Mouse (Mus musculus) liver, embryonic 11.5 days (tissue): ENCODE data around the gene Slc6a6. TPM values are rescaled to one million over a fixed set of nuclear protein-coding genes. Genes with fewer than 3 reads are reported as not detected.

Experiments used
- ATAC-seq: fragments of 200-750 bp; cut with Nextera tagmentation; replicated peaks from 2 replicates; pipeline ENCODE4 v1.8.0; 2017; ENCODE audit warnings: moderate number of reproducible peaks, mild to moderate bottlenecking, moderate TSS enrichment, moderate library complexity; ENCODE audit not compliant: low FRiP score
- DNase-seq: peaks from one replicate; pipeline ENCODE4 v3.0.0-alpha.2; 2017; ENCODE audit warnings: low spot score
- H3K27ac ChIP-seq: fragments of 300-500 bp; sonication (generic); 2 replicates; pipeline ENCODE4 v1.5.1; 2014; ENCODE audit warnings: mild to moderate bottlenecking, low read depth, low read length, control low read depth
- H3K27me3 ChIP-seq: fragments of 300-500 bp; sonication (generic); replicated peaks from 2 replicates; pipeline ENCODE4 v1.6.1; 2014; ENCODE audit warnings: low read length, mixed read lengths; ENCODE audit not compliant: control insufficient read depth, insufficient read depth
- H3K36me3 ChIP-seq: fragments of 300-500 bp; sonication (generic); 2 replicates; pipeline ENCODE4 v1.6.1; 2014; ENCODE audit warnings: mild to moderate bottlenecking, low read length, moderate library complexity, mixed read lengths; ENCODE audit not compliant: control insufficient read depth, insufficient read depth
- H3K4me1 ChIP-seq: fragments of 300-500 bp; sonication (generic); replicated peaks from 2 replicates; pipeline ENCODE4 v1.6.1; 2014; ENCODE audit warnings: low read length, mixed read lengths; ENCODE audit not compliant: control insufficient read depth, insufficient read depth
- H3K4me2 ChIP-seq: fragments of 300-500 bp; sonication (generic); 2 replicates; pipeline ENCODE4 v1.6.1; 2014; ENCODE audit warnings: mild to moderate bottlenecking, control low read depth, moderate library complexity
- H3K4me3 ChIP-seq: fragments of 300-500 bp; sonication (generic); 2 replicates; pipeline ENCODE4 v1.5.1; 2014; ENCODE audit warnings: low read depth, low read length, control low read depth
- H3K9ac ChIP-seq: fragments of 300-500 bp; sonication (generic); 2 replicates; pipeline ENCODE4 v1.6.1; 2014; ENCODE audit warnings: low read depth, low read length, control low read depth
- H3K9me3 ChIP-seq: fragments of 300-500 bp; sonication (generic); 2 replicates; pipeline ENCODE4 v1.6.1; 2016; ENCODE audit warnings: low read length, inconsistent platforms, mixed read lengths; ENCODE audit not compliant: control insufficient read depth
- WGBS: fragments of 180-500 bp; shearing (Covaris S2); extraction: QIAGEN DNeasy Blood & Tissue Kit; methylation state at CpG from one replicate; pipeline ENCODE4 v1.1.7; 2014; 5-methylcytosine and 5-hydroxymethylcytosine counted together
- polyA plus RNA-seq: library from polyadenylated mRNA; unstranded; fragments of >200 nt; fragmentation: Nextera tagmentation; extraction: Ambion mirVana; gene quantifications from 2 replicates; pipeline ENCODE4 v1.2.1, GENCODE M21; 2014

Gene Slc6a6
- polyA plus RNA-seq = 30.3 and 33.2 TPM in 2 replicates

GRCm38 (mm10) chr6:91683602-91684473 lies at the start of gene Slc6a6:
Gene Slc6a6, plus strand, starts transcription at chr6:91684053.
- H3K27ac ChIP-seq = peak within 1 kb of the TSS; percentile 92
- H3K4me2 ChIP-seq = peak within 1 kb of the TSS; percentile 98
- H3K9me3 ChIP-seq = no peaks in the 10 kb centered on the region
- H3K27me3 ChIP-seq = no peaks in the 10 kb centered on the region
- peak within 1 kb of the TSS; percentile 94 for H3K9ac ChIP-seq
- peak; percentile 98 for DNase-seq
- ATAC-seq = peak; percentile 83
- peak within 1 kb of the TSS; percentile 93 for H3K4me3 ChIP-seq
- WGBS = under 1% methylated on average over 60 of the region's 69 CpGs
- peaks cover 36% of the 10 kb centered on the region for H3K4me1 ChIP-seq
- H3K36me3 ChIP-seq = no peaks in the 10 kb centered on the region

GRCm38 (mm10) chr6:91634417-91634816 lies 49.4 kb upstream of the Slc6a6 start:
- 40% methylated on average over 2 of the region's 2 CpGs for WGBS
- Histone ChIP-seq H3K4me1 (no peaks in the 10 kb centered on the region), H3K4me2 (no peak overlapping the region), H3K27ac (no peak overlapping the region), H3K9me3 (no peaks in the 10 kb centered on the region), H3K9ac (no peak overlapping the region), H3K36me3 (no peaks in the 10 kb centered on the region), H3K4me3 (no peak overlapping the region), H3K27me3 (no peaks in the 10 kb centered on the region)
- no peak for DNase-seq
- no peak for ATAC-seq

GRCm38 (mm10) chr6:91634876-91635275 lies 49.0 kb upstream of the Slc6a6 start:
- Histone ChIP-seq H3K27ac (no peak overlapping the region), H3K27me3 (no peaks in the 10 kb centered on the region), H3K9ac (no peak overlapping the region), H3K4me3 (no peak overlapping the region), H3K4me1 (no peaks in the 10 kb centered on the region), H3K9me3 (no peaks in the 10 kb centered on the region), H3K4me2 (no peak overlapping the region), H3K36me3 (no peaks in the 10 kb centered on the region)
- DNase-seq (no peak), ATAC-seq (no peak)
- 73% methylated on average over 2 of the region's 2 CpGs for WGBS

GRCm38 (mm10) chr6:91638204-91638995 lies 45.5 kb upstream of the Slc6a6 start:
- no peak overlapping the region for H3K9ac ChIP-seq
- no peaks in the 10 kb centered on the region for H3K27me3 ChIP-seq
- WGBS = 38% methylated on average over 9 of the region's 9 CpGs
- H3K36me3 ChIP-seq = no peaks in the 10 kb centered on the region
- H3K9me3 ChIP-seq = no peaks in the 10 kb centered on the region
- H3K4me2 ChIP-seq = no peak overlapping the region
- no peak overlapping the region for H3K4me3 ChIP-seq
- ATAC-seq = no peak
- no peak for DNase-seq
- no peaks in the 10 kb centered on the region for H3K4me1 ChIP-seq
- H3K27ac ChIP-seq = no peak overlapping the region

GRCm38 (mm10) chr6:91643011-91643410 lies 40.8 kb upstream of the Slc6a6 start:
- DNase-seq (no peak), ATAC-seq (no peak)
- no peak overlapping the region for H3K27ac ChIP-seq
- H3K4me1 ChIP-seq = no peaks in the 10 kb centered on the region
- WGBS = 71% methylated on average over 5 of the region's 5 CpGs
- no peaks in the 10 kb centered on the region for H3K36me3 ChIP-seq
- no peaks in the 10 kb centered on the region for H3K27me3 ChIP-seq
- no peaks in the 10 kb centered on the region for H3K9me3 ChIP-seq
- no peak overlapping the region for H3K9ac ChIP-seq
- H3K4me3 ChIP-seq = no peak overlapping the region
- H3K4me2 ChIP-seq = no peak overlapping the region

- ATAC-seq = no peak
These were observed 40.4 kb upstream of the Slc6a6 start for GRCm38 (mm10) chr6:91643416-91643921.

GRCm38 (mm10) chr6:91646019-91646418 lies 37.8 kb upstream of the Slc6a6 start:
- H3K4me3 ChIP-seq = no peak overlapping the region
- no peaks in the 10 kb centered on the region for H3K9me3 ChIP-seq
- no peaks in the 10 kb centered on the region for H3K27me3 ChIP-seq
- 82% methylated on average over 10 of the region's 10 CpGs for WGBS
- H3K9ac ChIP-seq = no peak overlapping the region
- no peak overlapping the region for H3K4me2 ChIP-seq
- ATAC-seq (no peak), DNase-seq (no peak)
- H3K4me1 ChIP-seq = no peaks in the 10 kb centered on the region
- no peaks in the 10 kb centered on the region for H3K36me3 ChIP-seq
- no peak overlapping the region for H3K27ac ChIP-seq

More at GRCm38 (mm10) chr6:91643416-91643921, 40.4 kb upstream of the Slc6a6 start:
- Histone ChIP-seq H3K9me3 (no peaks in the 10 kb centered on the region), H3K27me3 (no peaks in the 10 kb centered on the region), H3K9ac (no peak overlapping the region), H3K4me2 (no peak overlapping the region), H3K4me1 (no peaks in the 10 kb centered on the region), H3K4me3 (no peak overlapping the region), H3K27ac (no peak overlapping the region), H3K36me3 (no peaks in the 10 kb centered on the region)
- WGBS = 88% methylated on average over 2 of the region's 2 CpGs
- no peak for DNase-seq

GRCm38 (mm10) chr6:91646822-91647221 lies 37.0 kb upstream of the Slc6a6 start:
- ATAC-seq = no peak
- no peaks in the 10 kb centered on the region for H3K36me3 ChIP-seq
- H3K27ac ChIP-seq = no peak overlapping the region
- no peak overlapping the region for H3K9ac ChIP-seq
- 60% methylated on average over 4 of the region's 4 CpGs for WGBS
- H3K4me2 ChIP-seq = no peak overlapping the region
- H3K27me3 ChIP-seq = no peaks in the 10 kb centered on the region
- no peak for DNase-seq
- no peaks in the 10 kb centered on the region for H3K4me1 ChIP-seq
- H3K4me3 ChIP-seq = no peak overlapping the region
- H3K9me3 ChIP-seq = no peaks in the 10 kb centered on the region
